Comparison of ENCODE assay signal across 9 mouse cellular contexts in the genomic region with DNA sequence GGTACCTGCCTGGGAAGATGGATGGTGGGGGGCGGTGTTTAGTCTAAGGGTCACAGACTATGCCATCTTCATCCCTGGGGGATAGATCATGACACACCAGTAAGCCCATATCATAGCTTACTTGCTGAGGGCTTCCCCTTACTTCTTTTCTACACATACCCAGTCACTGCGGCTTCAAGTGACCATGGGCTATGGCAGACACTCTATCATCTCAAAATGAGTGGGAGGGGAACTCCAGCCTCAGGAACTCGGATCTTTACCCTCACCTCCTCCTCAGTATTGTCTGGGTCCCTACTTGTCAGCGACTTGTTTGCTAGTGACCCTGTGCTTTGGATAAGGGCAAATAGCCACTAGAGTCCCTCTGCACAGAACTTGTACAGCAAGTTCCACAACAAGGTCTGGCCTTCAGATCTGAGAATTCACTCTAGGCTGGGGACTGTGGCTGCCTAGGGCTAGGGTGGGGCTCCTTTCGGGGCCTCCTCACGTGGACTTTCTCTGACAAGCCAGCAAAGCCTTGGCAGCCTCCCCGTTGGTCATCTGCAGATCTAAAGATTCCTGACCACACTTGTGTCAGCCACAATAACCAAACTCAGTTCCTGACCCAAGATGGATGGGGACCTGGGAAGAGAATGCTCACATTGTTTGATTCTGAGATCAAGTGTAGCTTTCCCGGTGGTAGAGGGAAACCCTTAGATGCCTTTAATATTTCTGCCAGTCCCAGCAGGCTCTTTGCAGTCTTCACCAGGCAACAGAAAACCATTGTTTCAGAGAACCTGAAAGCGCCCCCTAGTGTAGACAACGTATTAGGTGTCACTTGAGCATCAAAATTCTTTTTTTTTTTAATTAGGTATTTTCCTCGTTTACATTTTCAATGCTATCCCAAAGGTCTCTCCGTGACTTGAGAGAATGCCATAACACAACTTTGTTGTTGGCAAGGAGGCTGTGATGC. TPM values are rescaled to one million over a fixed set of nuclear protein-coding genes. Genes with fewer than 3 reads are reported as not detected.
DNase-seq lines count a peak whose midpoint lies in the region; ATAC-seq and TF ChIP-seq lines count a peak whose summit lies in the region.
"Had no signal": no experiment of that assay in that cellular context is flagged by ENCODE, and none has a peak within 500 bp of the region (broad histone marks: within the 10 kb centered on the region; RNA-seq: fewer than 3 reads in every experiment).

No protein-coding gene starts in this region.

- no peaks in the 10 kb centered on the region for H3K4me1 ChIP-seq in hindbrain, embryonic 11.5 days (replicated peaks; ENCODE audit: control insufficient read depth, insufficient read depth, low read length)
- H3K4me1 ChIP-seq in hindbrain, embryonic 12.5 days, result peaks cover 13% of the 10 kb centered on the region
- H3K4me1 ChIP-seq in kidney, adult 2 months (ENCODE audit: control insufficient read depth, insufficient read depth, low read length), result peaks cover 7% of the 10 kb centered on the region; the same call in 1 of the 2 replicates
- H3K4me1 ChIP-seq in heart, embryonic 12.5 days (replicated peaks), result peaks cover 3% of the 10 kb centered on the region; the same call in 1 of the 2 replicates

- no peaks in the 10 kb centered on the region for H3K27me3 ChIP-seq in hindbrain, embryonic 11.5 days (ENCODE audit: control insufficient read depth, insufficient read depth, low read length)
- no peaks in the 10 kb centered on the region for H3K27me3 ChIP-seq in hindbrain, embryonic 12.5 days
- no peaks in the 10 kb centered on the region for H3K27me3 ChIP-seq in kidney, adult 2 months (replicated peaks; ENCODE audit: control insufficient read depth, insufficient read depth, low read length)
- H3K27me3 ChIP-seq in heart, embryonic 12.5 days (replicated peaks), result no peaks in the 10 kb centered on the region

- 0 out of 2 replicates have a peak, but pooled peaks have one; percentile 5 for TF ChIP-seq CTCF in kidney, adult 2 months (conservative IDR thresholded peaks at IDR 0.05; ENCODE audit: insufficient read depth, insufficient read length, low read depth, low read length)

- H3K36me3 ChIP-seq in hindbrain, embryonic 11.5 days (ENCODE audit: control insufficient read depth, insufficient read depth, low read length), result no peaks in the 10 kb centered on the region
- H3K36me3 ChIP-seq in hindbrain, embryonic 12.5 days, result no peaks in the 10 kb centered on the region
- no peaks in the 10 kb centered on the region for H3K36me3 ChIP-seq in kidney, adult 2 months (ENCODE audit: control insufficient read depth, insufficient read depth, low read length)
- no peaks in the 10 kb centered on the region for H3K36me3 ChIP-seq in heart, embryonic 12.5 days
- H3K36me3 ChIP-seq: liver, embryonic 15.5 days had no signal

- no peak overlapping the region for H3K4me2 ChIP-seq in hindbrain, embryonic 11.5 days (replicated peaks; ENCODE audit: low read depth, low read length)
- no peak overlapping the region for H3K4me2 ChIP-seq in hindbrain, embryonic 12.5 days (replicated peaks)
- no peak overlapping the region for H3K4me2 ChIP-seq in heart, embryonic 12.5 days
- H3K4me2 ChIP-seq: liver, embryonic 15.5 days had no signal

- H3K9me3 ChIP-seq in hindbrain, embryonic 11.5 days (ENCODE audit: control insufficient read depth, low read length), result no peaks in the 10 kb centered on the region
- no peaks in the 10 kb centered on the region for H3K9me3 ChIP-seq in hindbrain, embryonic 12.5 days (replicated peaks)
- H3K9me3 ChIP-seq in heart, embryonic 12.5 days (replicated peaks), result no peaks in the 10 kb centered on the region
- H3K9me3 ChIP-seq: liver, embryonic 15.5 days had no signal

- no peak for TF ChIP-seq POLR2A in kidney, adult 2 months (IDR thresholded peaks at IDR 0.05; ENCODE audit: low read depth, low read length)

- 56% methylated on average over 12 of the region's 12 CpGs for WGBS in hindbrain, embryonic 11.5 days
- whole genome bisulfite sequencing in hindbrain, embryonic 12.5 days, result 55% methylated on average over 12 of the region's 12 CpGs
- 52% methylated on average over 12 of the region's 12 CpGs for WGBS in kidney, adult 2 months
- WGBS in heart, embryonic 12.5 days, result 52% methylated on average over 12 of the region's 12 CpGs

- no peak overlapping the region for H3K9ac ChIP-seq in hindbrain, embryonic 11.5 days (ENCODE audit: low read depth, low read length)
- no peak overlapping the region for H3K9ac ChIP-seq in hindbrain, embryonic 12.5 days
- no peak overlapping the region for H3K9ac ChIP-seq in heart, embryonic 12.5 days
- H3K9ac ChIP-seq: liver, embryonic 15.5 days had no signal

- H3K4me3 ChIP-seq in hindbrain, embryonic 11.5 days (ENCODE audit: low read depth, low read length), result no peak overlapping the region
- no peak overlapping the region for H3K4me3 ChIP-seq in hindbrain, embryonic 12.5 days
- no peak overlapping the region for H3K4me3 ChIP-seq in kidney, adult 2 months (ENCODE audit: insufficient read depth, low read depth, low read length)
- no peak overlapping the region for H3K4me3 ChIP-seq in heart, embryonic 12.5 days
- H3K4me3 ChIP-seq: liver, embryonic 15.5 days had no signal

- no peak for ATAC-seq in hindbrain, embryonic 11.5 days (ENCODE audit: low FRiP score)
- no peak for ATAC-seq in hindbrain, embryonic 12.5 days (ENCODE audit: low FRiP score)
- no peak for ATAC-seq in heart, embryonic 12.5 days (ENCODE audit: insufficient number of reproducible peaks, low FRiP score)

- no peak for DNase-seq in hindbrain, embryonic 11.5 days (ENCODE audit: low spot score)
- peak; percentile 69 for DNase-seq in brain, adult 2 months (ENCODE audit: low read depth, low spot score)
- DNase-seq in kidney, adult 2 months, result peak; percentile 35
- DNase-seq in retina, postnatal 1 day, result peak; percentile 60
- no peak for DNase-seq in frontal cortex, postnatal 14 days (ENCODE audit: low spot score in 2 of 2)
- no peak for DNase-seq in left cerebral cortex, postnatal 14 days (ENCODE audit: low spot score in 2 of 2)

- H3K27ac ChIP-seq in hindbrain, embryonic 11.5 days (ENCODE audit: low read depth, low read length), result 0 out of 2 replicates have a peak overlapping the region, but pooled peaks have one; percentile 24
- H3K27ac ChIP-seq in hindbrain, embryonic 12.5 days, result no peak overlapping the region
- peak overlapping the region; percentile 48 for H3K27ac ChIP-seq in kidney, adult 2 months (ENCODE audit: insufficient read depth, low read depth, low read length)
- H3K27ac ChIP-seq in heart, embryonic 12.5 days (ENCODE audit: poor library complexity, severe bottlenecking), result no peak overlapping the region
- H3K27ac ChIP-seq: liver, embryonic 15.5 days had no signal

- intact Hi-C loops in left cerebral cortex, postnatal 14 days (cut with DNase I), result no loop called here

RNA-seq across cellular contexts. Expression of a gene that starts 24.0 kb away (rescaled TPM):
- polyA plus RNA-seq in hindbrain, embryonic 11.5 days (2014; fragmentation: Nextera tagmentation; extraction: Ambion mirVana), result 1.4 and 1.7 TPM in 2 replicates
- 1.5 and 2.0 TPM in 2 replicates for polyA plus RNA-seq in hindbrain, embryonic 12.5 days (2016; fragmentation: Nextera tagmentation; extraction: Ambion mirVana)
- polyA plus RNA-seq in kidney, adult 2 months (2012; rRNA removed), result 15.8 and 17.9 TPM in 2 replicates
- 0.29 and 0.31 TPM in 2 replicates for polyA plus RNA-seq in heart, embryonic 12.5 days (2016; fragmentation: Nextera tagmentation; extraction: Ambion mirVana)
- total RNA-seq in left cerebral cortex, postnatal 14 days (2021), result 10 to 100 TPM; 17.9 to 21.3 TPM

Comparison
In these comparisons a context has a peak if more than half of its experiments do, and no peak if none do; other contexts are left out.
1. H3K27ac ChIP-seq: peak in hindbrain, embryonic 11.5 days (single experiment) and kidney, adult 2 months (single experiment); none in hindbrain, embryonic 12.5 days (single experiment) and heart, embryonic 12.5 days (single experiment).
2. DNase-seq: peak in brain, adult 2 months (single experiment), kidney, adult 2 months (single experiment) and retina, postnatal 1 day (single experiment); none in hindbrain, embryonic 11.5 days (single experiment), frontal cortex, postnatal 14 days (0 of 2) and left cerebral cortex, postnatal 14 days (0 of 2).